Mouse (Mus musculus) embryonic facial prominence, embryonic 11.5 days (tissue): ENCODE results near the gene Crispld2. TPM values are rescaled to one million over a fixed set of nuclear protein-coding genes. Genes with fewer than 3 reads are reported as not detected.

Experiments used
- ATAC-seq: fragments of 200-750 bp; cut with Nextera tagmentation; replicated peaks from 2 replicates; pipeline ENCODE4 v1.8.0; 2017; ENCODE audit warnings: low read depth; ENCODE audit not compliant: insufficient number of reproducible peaks, low FRiP score, low TSS enrichment
- DNase-seq: peaks from one replicate; pipeline ENCODE4 v3.0.0-alpha.2; 2015; ENCODE audit warnings: low spot score
- H3K27ac ChIP-seq: fragments of 300-500 bp; sonication (generic); replicated peaks from 2 replicates; pipeline ENCODE4 v1.5.1; 2014; ENCODE audit warnings: mild to moderate bottlenecking, low read depth, low read length, control low read depth
- H3K27me3 ChIP-seq: fragments of 300-500 bp; sonication (generic); 2 replicates; pipeline ENCODE4 v1.6.1; 2014; ENCODE audit warnings: mild to moderate bottlenecking, low read length, moderate library complexity, mixed read lengths; ENCODE audit not compliant: control insufficient read depth, insufficient read depth
- H3K36me3 ChIP-seq: fragments of 300-500 bp; sonication (generic); replicated peaks from 2 replicates; pipeline ENCODE4 v1.6.1; 2014; ENCODE audit warnings: low read depth, mild to moderate bottlenecking, low read length, moderate library complexity, mixed read lengths; ENCODE audit not compliant: control insufficient read depth, insufficient read depth
- H3K4me1 ChIP-seq: fragments of 300-500 bp; sonication (generic); 2 replicates; pipeline ENCODE4 v1.6.1; 2014; ENCODE audit warnings: low read length, mixed read lengths; ENCODE audit not compliant: control insufficient read depth, insufficient read depth
- H3K4me2 ChIP-seq: fragments of 300-500 bp; sonication (generic); 2 replicates; pipeline ENCODE4 v1.6.1; 2014; ENCODE audit warnings: low read depth, mild to moderate bottlenecking, control low read depth, low read length, moderate library complexity
- H3K4me3 ChIP-seq: fragments of 300-500 bp; sonication (generic); 2 replicates; pipeline ENCODE4 v1.5.1; 2014; ENCODE audit warnings: low read depth, low read length, control low read depth
- H3K9ac ChIP-seq: fragments of 300-500 bp; sonication (generic); replicated peaks from 2 replicates; pipeline ENCODE4 v1.6.1; 2014; ENCODE audit warnings: mild to moderate bottlenecking, control low read depth, low read length
- H3K9me3 ChIP-seq: fragments of 300-500 bp; sonication (generic); replicated peaks from 2 replicates; pipeline ENCODE4 v1.6.1; 2016; ENCODE audit warnings: mild to moderate bottlenecking, low read length, inconsistent platforms, mixed read lengths; ENCODE audit not compliant: control insufficient read depth
- whole genome bisulfite sequencing: fragments of 180-500 bp; shearing (Covaris S2); extraction: QIAGEN DNeasy Blood & Tissue Kit; methylation state at CpG from one replicate; pipeline ENCODE4 v1.1.7; 2014; 5-methylcytosine and 5-hydroxymethylcytosine counted together
- polyA plus RNA-seq: library from polyadenylated mRNA; unstranded; fragments of >200 nt; fragmentation: Nextera tagmentation; extraction: Ambion mirVana; gene quantifications from 2 replicates; pipeline ENCODE4 v1.2.1, GENCODE M21; 2014

Crispld2 gene
- polyA plus RNA-seq, 1 experiment from 2014 or later = 3.6 TPM

DNA sequence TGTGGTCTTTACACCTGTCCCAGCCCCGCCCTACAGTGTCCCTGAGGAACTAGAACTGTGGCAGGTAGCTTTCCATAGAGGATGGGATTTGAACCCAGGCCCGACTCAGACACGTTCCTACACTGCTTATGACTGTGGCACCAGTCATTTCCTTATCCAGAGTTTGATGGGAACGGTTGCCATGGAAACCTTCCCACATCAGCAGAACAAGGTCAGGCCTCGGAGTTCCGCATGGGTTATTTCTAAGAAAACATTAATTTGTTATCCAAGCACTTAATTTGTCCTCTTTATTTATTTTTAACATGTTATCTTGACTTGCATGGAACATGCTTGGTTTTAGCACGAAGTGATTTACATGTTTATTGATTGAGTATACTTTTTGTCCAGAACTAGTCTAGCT lies 9.5 kb downstream of the Crispld2 start:
- H3K9me3 ChIP-seq = no peaks in the 10 kb centered on the region
- peaks cover 3% of the 10 kb centered on the region; the same call in 1 of the 2 replicates for H3K4me1 ChIP-seq
- no peak overlapping the region for H3K4me3 ChIP-seq
- H3K9ac ChIP-seq = no peak overlapping the region
- H3K36me3 ChIP-seq = no peaks in the 10 kb centered on the region
- ATAC-seq = no peak
- H3K27me3 ChIP-seq = no peaks in the 10 kb centered on the region
- H3K27ac ChIP-seq = no peak overlapping the region
- H3K4me2 ChIP-seq = no peak overlapping the region
- 65% methylated on average over 7 of the region's 7 CpGs for WGBS
- peak; percentile 53 for DNase-seq

DNA sequence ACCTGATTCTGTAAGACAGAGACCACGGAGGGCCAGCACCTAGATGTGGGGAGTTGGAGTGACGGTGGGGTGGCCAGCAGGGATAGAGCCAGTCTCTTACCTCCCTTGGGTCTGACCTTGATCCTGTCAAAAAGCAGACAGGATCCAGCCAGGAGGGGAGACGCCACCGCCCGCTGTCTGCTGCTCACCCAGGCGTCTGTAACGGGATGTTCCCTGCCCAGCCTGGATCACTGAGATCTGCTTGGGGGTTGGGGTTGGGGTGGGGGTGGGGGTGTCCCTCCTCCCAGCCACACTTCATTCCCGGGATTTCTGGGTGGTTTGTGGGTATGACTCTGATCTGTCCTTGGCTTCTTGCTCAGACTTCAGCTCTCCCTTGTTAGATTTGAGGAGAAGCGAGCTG lies 10.1 kb downstream of the Crispld2 start:
- ATAC-seq (no peak), DNase-seq (no peak)
- no peak overlapping the region for H3K4me2 ChIP-seq
- H3K4me3 ChIP-seq = no peak overlapping the region
- H3K9ac ChIP-seq = no peak overlapping the region
- no peaks in the 10 kb centered on the region for H3K36me3 ChIP-seq
- no peak overlapping the region for H3K27ac ChIP-seq
- no peaks in the 10 kb centered on the region for H3K27me3 ChIP-seq
- 58% methylated on average over 9 of the region's 9 CpGs for WGBS
- H3K4me1 ChIP-seq = peaks cover 3% of the 10 kb centered on the region; the same call in 1 of the 2 replicates
- no peaks in the 10 kb centered on the region for H3K9me3 ChIP-seq

- H3K9me3 ChIP-seq = no peaks in the 10 kb centered on the region
- H3K9ac ChIP-seq = no peak overlapping the region; the same call in 1 of the 2 replicates
- no peak overlapping the region for H3K4me3 ChIP-seq
- H3K27me3 ChIP-seq = no peaks in the 10 kb centered on the region
- DNase-seq (peak; percentile 59), ATAC-seq (no peak)
- 31% methylated on average over 14 of the region's 14 CpGs for WGBS
- H3K4me1 ChIP-seq = peaks cover 3% of the 10 kb centered on the region; the same call in 1 of the 2 replicates
- no peak overlapping the region for H3K4me2 ChIP-seq
- H3K27ac ChIP-seq = 0 out of 2 replicates have a peak overlapping the region, but pooled peaks have one; percentile 28
- no peaks in the 10 kb centered on the region for H3K36me3 ChIP-seq
These were observed 12.0 kb downstream of the Crispld2 start for GRCm38 (mm10) chr8:120004154-120004702.

DNA sequence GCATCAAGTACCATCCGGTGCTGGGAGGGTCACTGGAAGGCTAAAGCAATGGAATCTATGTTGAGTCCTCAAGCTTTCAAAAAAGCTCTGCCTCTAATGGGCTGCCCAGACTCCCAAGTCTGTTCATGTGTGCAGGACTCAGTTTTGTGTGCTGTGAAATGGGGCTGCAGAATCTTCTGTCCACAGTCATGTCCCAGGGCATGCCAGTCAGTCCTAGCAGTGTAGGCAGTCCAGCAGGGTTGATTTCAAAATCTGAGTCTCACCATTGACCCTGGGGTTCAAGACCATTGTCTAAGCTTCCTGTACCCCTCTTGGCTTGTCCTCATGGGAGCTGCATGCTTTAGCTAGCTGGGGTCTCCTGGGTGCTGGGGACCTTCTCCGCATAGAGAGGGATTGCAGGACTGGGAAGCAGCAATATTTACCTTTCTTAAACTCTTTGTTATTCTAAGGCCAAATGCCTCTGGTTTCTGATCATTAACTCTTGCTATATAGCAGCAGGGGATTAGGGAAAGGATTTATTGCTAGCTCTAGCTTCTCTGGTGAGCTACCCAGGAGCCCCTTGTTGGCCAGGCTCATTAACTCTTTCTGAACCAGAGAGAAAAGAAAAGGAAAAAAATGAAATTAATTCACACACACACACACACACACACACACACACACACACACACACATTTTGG lies 12.6 kb downstream of the Crispld2 start:
- no peaks in the 10 kb centered on the region for H3K9me3 ChIP-seq
- no peak for ATAC-seq
- peaks cover 3% of the 10 kb centered on the region; the same call in 1 of the 2 replicates for H3K4me1 ChIP-seq
- H3K36me3 ChIP-seq = no peaks in the 10 kb centered on the region
- DNase-seq = no peak
- no peak overlapping the region for H3K4me2 ChIP-seq
- no peak overlapping the region for H3K27ac ChIP-seq
- no peak overlapping the region for H3K9ac ChIP-seq
- no peaks in the 10 kb centered on the region for H3K27me3 ChIP-seq
- 39% methylated on average over 2 of the region's 2 CpGs for WGBS
- H3K4me3 ChIP-seq = no peak overlapping the region

- no peak overlapping the region for H3K27ac ChIP-seq
- H3K4me1 ChIP-seq = peaks cover 3% of the 10 kb centered on the region; the same call in 1 of the 2 replicates
- H3K27me3 ChIP-seq = no peaks in the 10 kb centered on the region
- DNase-seq (no peak), ATAC-seq (no peak)
- WGBS = 54% methylated on average over 9 of the region's 9 CpGs
- no peaks in the 10 kb centered on the region for H3K9me3 ChIP-seq
- H3K4me2 ChIP-seq = no peak overlapping the region
- no peaks in the 10 kb centered on the region for H3K36me3 ChIP-seq
- no peak overlapping the region for H3K9ac ChIP-seq
- no peak overlapping the region for H3K4me3 ChIP-seq
These were observed 14.5 kb downstream of the Crispld2 start for GRCm38 (mm10) chr8:120006645-120007160.

GRCm38 (mm10) chr8:120007178-120007577 lies 14.9 kb downstream of the Crispld2 start:
- no peak overlapping the region for H3K9ac ChIP-seq
- H3K27ac ChIP-seq = no peak overlapping the region
- H3K4me3 ChIP-seq = no peak overlapping the region
- no peak for ATAC-seq
- WGBS = 89% methylated on average over 9 of the region's 9 CpGs
- H3K27me3 ChIP-seq = no peaks in the 10 kb centered on the region
- H3K4me1 ChIP-seq = peaks cover 3% of the 10 kb centered on the region; the same call in 1 of the 2 replicates
- H3K36me3 ChIP-seq = no peaks in the 10 kb centered on the region
- DNase-seq = no peak
- H3K9me3 ChIP-seq = no peaks in the 10 kb centered on the region
- no peak overlapping the region for H3K4me2 ChIP-seq

DNA sequence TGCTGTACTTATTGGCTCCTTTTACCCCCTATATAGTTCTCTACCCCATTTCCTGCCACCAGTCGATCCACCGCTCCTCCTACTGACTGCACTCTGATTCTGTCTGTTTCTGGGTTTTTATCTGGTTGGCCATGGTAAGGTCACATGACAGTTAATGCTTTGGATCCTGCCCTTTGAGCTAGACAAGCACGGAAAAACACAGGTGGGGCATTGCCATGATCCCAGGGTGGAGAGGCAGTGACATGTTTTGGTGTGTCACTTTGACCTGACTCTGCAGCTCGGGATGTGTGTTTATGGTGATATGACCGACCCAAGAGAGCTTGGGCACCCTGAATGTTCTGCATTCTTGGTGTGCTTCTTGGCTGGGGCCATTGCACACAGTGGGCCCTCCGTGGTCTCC lies 17.0 kb downstream of the Crispld2 start:
- no peak for ATAC-seq
- no peaks in the 10 kb centered on the region for H3K9me3 ChIP-seq
- H3K36me3 ChIP-seq = no peaks in the 10 kb centered on the region
- DNase-seq = no peak
- no peak overlapping the region for H3K27ac ChIP-seq
- no peak overlapping the region for H3K4me3 ChIP-seq
- no peaks in the 10 kb centered on the region for H3K27me3 ChIP-seq
- no peak overlapping the region for H3K4me2 ChIP-seq
- no peak overlapping the region for H3K9ac ChIP-seq
- peaks cover 3% of the 10 kb centered on the region; the same call in 1 of the 2 replicates for H3K4me1 ChIP-seq
- WGBS = 74% methylated on average over 6 of the region's 6 CpGs

- H3K4me2 ChIP-seq = no peak overlapping the region
- DNase-seq = no peak
- H3K4me1 ChIP-seq = no peaks in the 10 kb centered on the region
- H3K36me3 ChIP-seq = no peaks in the 10 kb centered on the region
- 85% methylated on average over 8 of the region's 8 CpGs for WGBS
- no peaks in the 10 kb centered on the region for H3K27me3 ChIP-seq
- no peak overlapping the region for H3K27ac ChIP-seq
- no peaks in the 10 kb centered on the region for H3K9me3 ChIP-seq
- ATAC-seq = no peak
- no peak overlapping the region for H3K4me3 ChIP-seq
- no peak overlapping the region for H3K9ac ChIP-seq
These were observed 20.3 kb downstream of the Crispld2 start for GRCm38 (mm10) chr8:120012491-120012890.
